Mouse (Mus musculus): ENCODE measurements at regions not wholly inside any gene's neighbourhood (a gene's known extent, or its start where the extent isn't known, plus 50 kb on each side); places are given as distances from the start of the nearest gene placed in this dataset.
"Not testable (repeated sequence)": the region's sequence is repeated elsewhere in the genome, so short reads cannot be mapped to it uniquely, and the experiment has no call there.

GRCm38 (mm10) chr15:62257110-62257667 is 1334.4 kb upstream of the A1bg start:
- no peak for DNase-seq (ENCODE audit: low spot score in 2 of 2)

- no peak for DNase-seq (ENCODE audit: low spot score in 2 of 2)
Measured at GRCm38 (mm10) chr15:62255571-62255970, 1332.8 kb upstream of the A1bg start.

GRCm38 (mm10) chr15:62253724-62254123 is 1330.9 kb upstream of the A1bg start:
- no peak for DNase-seq (ENCODE audit: low spot score in 2 of 2)

GRCm38 (mm10) chr15:62252078-62252833 is 1329.4 kb upstream of the A1bg start:
- DNase-seq (ENCODE audit: low spot score in 2 of 2), result not testable (repeated sequence)

- DNase-seq (ENCODE audit: low spot score in 2 of 2), result no peak
Measured at GRCm38 (mm10) chr15:62249436-62249835, 1326.6 kb upstream of the A1bg start.

GRCm38 (mm10) chr15:62246561-62247079 is 1323.8 kb upstream of the A1bg start:
- no peak for DNase-seq (ENCODE audit: low spot score in 2 of 2)

GRCm38 (mm10) chr15:62245237-62245636 is 1322.4 kb upstream of the A1bg start:
- DNase-seq (ENCODE audit: low spot score in 2 of 2), result no peak

- no peak for DNase-seq (ENCODE audit: low spot score in 2 of 2)
Measured at GRCm38 (mm10) chr15:62244819-62245218, 1322.0 kb upstream of the A1bg start.

- DNase-seq (ENCODE audit: low spot score in 2 of 2), result no peak
Measured at GRCm38 (mm10) chr15:62240031-62240430, 1317.2 kb upstream of the A1bg start.

- no peak for DNase-seq (ENCODE audit: low spot score in 2 of 2)
Measured at GRCm38 (mm10) chr15:62238503-62239045, 1315.8 kb upstream of the A1bg start.

- DNase-seq (ENCODE audit: low spot score in 2 of 2), result no peak
Measured at GRCm38 (mm10) chr15:62236056-62236455, 1313.2 kb upstream of the A1bg start.

GRCm38 (mm10) chr15:62234182-62234760 is 1311.5 kb upstream of the A1bg start:
- DNase-seq (ENCODE audit: low spot score in 2 of 2), result no peak

GRCm38 (mm10) chr15:62233154-62233553 is 1310.3 kb upstream of the A1bg start:
- DNase-seq (ENCODE audit: low spot score in 2 of 2), result no peak

GRCm38 (mm10) chr15:62231709-62232108 is 1308.9 kb upstream of the A1bg start:
- DNase-seq (ENCODE audit: low spot score in 2 of 2), result no peak

- DNase-seq (ENCODE audit: low spot score in 2 of 2), result no peak
Measured at GRCm38 (mm10) chr15:62230773-62231172, 1308.0 kb upstream of the A1bg start.

- DNase-seq (ENCODE audit: low spot score in 2 of 2), result no peak
Measured at GRCm38 (mm10) chr15:62229491-62230283, 1306.9 kb upstream of the A1bg start.

- DNase-seq (ENCODE audit: low spot score in 2 of 2), result no peak
Measured at GRCm38 (mm10) chr15:62229023-62229422, 1306.2 kb upstream of the A1bg start.

GRCm38 (mm10) chr15:62224798-62225197 is 1302.0 kb upstream of the A1bg start:
- no peak for DNase-seq (ENCODE audit: low spot score in 2 of 2)

GRCm38 (mm10) chr15:62224191-62224590 is 1301.4 kb upstream of the A1bg start:
- DNase-seq (ENCODE audit: low spot score in 2 of 2), result no peak

- DNase-seq (ENCODE audit: low spot score in 2 of 2), result no peak
Measured at GRCm38 (mm10) chr15:62223156-62223840, 1300.5 kb upstream of the A1bg start.

GRCm38 (mm10) chr15:62222731-62223130 is 1299.9 kb upstream of the A1bg start:
- DNase-seq (ENCODE audit: low spot score in 2 of 2), result no peak

Data from frontal cortex, postnatal 10 days (tissue).